Mouse (Mus musculus) stomach, embryonic 14.5 days (tissue): ENCODE measurements around the gene Ssty1. TPM values are rescaled to one million over a fixed set of nuclear protein-coding genes. Genes with fewer than 3 reads are reported as not detected.
"Not testable (repeated sequence)": the region's sequence is repeated elsewhere in the genome, so short reads cannot be mapped to it uniquely, and the experiment has no call there.

ENCODE experiments used
- ATAC-seq: fragments of 200-750 bp; cut with Nextera tagmentation; 2 replicates; pipeline ENCODE4 v1.8.0; 2017; ENCODE audit warnings: low read depth, moderate TSS enrichment; ENCODE audit not compliant: insufficient number of reproducible peaks, insufficient read depth, low FRiP score
- H3K27ac ChIP-seq: fragments of 300-500 bp; sonication (generic); 2 replicates; pipeline ENCODE4 v1.5.1; 2014; ENCODE audit warnings: mild to moderate bottlenecking, low read length, moderate library complexity, mixed read lengths
- H3K27me3 ChIP-seq: fragments of 300-500 bp; sonication (generic); 2 replicates; pipeline ENCODE4 v1.6.1; 2014; ENCODE audit warnings: low read length, control low read depth, mixed read lengths; ENCODE audit not compliant: control insufficient read depth, insufficient read depth
- H3K36me3 ChIP-seq: fragments of 300-500 bp; sonication (generic); 2 replicates; pipeline ENCODE4 v1.6.1; 2014; ENCODE audit warnings: mild to moderate bottlenecking, control low read depth, low read length, moderate library complexity, mixed read lengths; ENCODE audit not compliant: control insufficient read depth, insufficient read depth
- H3K4me1 ChIP-seq: fragments of 300-500 bp; sonication (generic); 2 replicates; pipeline ENCODE4 v1.6.1; 2014; ENCODE audit warnings: low read length, control low read depth, mixed read lengths; ENCODE audit not compliant: control insufficient read depth, insufficient read depth
- H3K4me2 ChIP-seq: fragments of 300-500 bp; sonication (generic); replicated peaks from 2 replicates; pipeline ENCODE4 v1.6.1; 2014; ENCODE audit warnings: low read depth, low read length, control low read depth
- H3K4me3 ChIP-seq: fragments of 300-500 bp; sonication (generic); 2 replicates; pipeline ENCODE4 v1.5.1; 2014; ENCODE audit warnings: low read depth, low read length, control low read depth
- H3K9ac ChIP-seq: fragments of 300-500 bp; sonication (generic); replicated peaks from 2 replicates; pipeline ENCODE4 v1.6.1; 2014; ENCODE audit warnings: low read depth, mild to moderate bottlenecking, control low read depth, low read length, moderate library complexity, mixed read lengths
- H3K9me3 ChIP-seq: fragments of 300-500 bp; sonication (generic); 2 replicates; pipeline ENCODE4 v1.6.1; 2016; ENCODE audit warnings: low read depth, low read length, control low read depth; ENCODE audit not compliant: control insufficient read depth
- WGBS: fragments of 180-500 bp; shearing (Covaris S2); extraction: QIAGEN DNeasy Blood & Tissue Kit; methylation state at CpG from one replicate; pipeline ENCODE4 v1.1.7; 2014; 5-methylcytosine and 5-hydroxymethylcytosine counted together
- polyA plus RNA-seq: library from polyadenylated mRNA; unstranded; fragments of >200 nt; fragmentation: Nextera tagmentation; extraction: Ambion mirVana; gene quantifications from 2 replicates; pipeline ENCODE4 v1.2.1, GENCODE M21; 2014

Gene Ssty1
- polyA plus RNA-seq = not detected in 2 replicates

DNA sequence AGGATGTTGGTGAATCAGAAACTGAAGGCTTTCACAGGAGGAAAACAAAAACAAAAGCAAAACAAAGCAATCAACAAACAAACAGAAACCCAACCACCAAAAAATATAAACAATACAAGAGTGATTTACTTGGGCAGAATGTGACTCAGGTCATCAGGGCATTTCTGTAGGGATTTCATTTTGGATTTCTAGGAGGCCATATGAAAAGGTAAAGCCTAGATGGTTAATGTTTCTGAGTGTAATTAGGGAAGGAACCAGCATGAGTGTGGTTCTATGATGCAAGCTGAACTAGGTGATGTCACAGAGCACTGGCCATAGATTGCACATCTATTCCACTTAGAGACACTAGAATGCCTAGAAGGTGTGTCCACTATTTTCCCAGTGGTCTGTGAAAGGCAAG, at the start of gene Ssty1:
Gene Ssty1, plus strand, starts transcription at position 301 of the 400 bp plus-strand sequence.
- H3K36me3 ChIP-seq, H3K9me3 ChIP-seq, H3K27me3 ChIP-seq: not testable (repeated sequence)

DNA sequence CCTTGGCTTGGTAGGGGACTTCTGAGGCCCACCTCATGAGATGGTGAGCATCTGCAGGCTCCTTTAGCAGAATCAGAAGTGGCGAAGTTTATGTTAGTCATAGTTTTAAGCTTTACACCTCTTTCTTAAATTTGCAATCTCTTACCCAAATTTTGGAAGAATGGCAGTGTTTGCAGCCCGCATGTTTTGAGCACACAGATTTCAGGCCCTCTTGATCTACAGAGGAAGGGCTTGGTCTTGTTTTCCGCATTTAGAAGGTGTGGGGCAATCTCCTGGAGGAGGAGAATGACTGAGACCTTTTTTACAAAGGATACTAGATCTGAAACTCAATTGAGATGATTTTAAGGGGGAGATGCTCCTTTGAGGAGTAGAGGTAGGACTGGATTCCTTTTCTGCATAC, 27.2 kb upstream of the Ssty1 start, which contains the start of gene Gm21764:
Gene Gm21764, minus strand, starts transcription at position 101 of the 400 bp plus-strand sequence.
- WGBS = no CpG with 5 or more reads among the region's 3 CpGs
- ATAC-seq, H3K9ac ChIP-seq, H3K27ac ChIP-seq, H3K4me1 ChIP-seq, H3K36me3 ChIP-seq, H3K4me2 ChIP-seq, H3K4me3 ChIP-seq, H3K9me3 ChIP-seq, H3K27me3 ChIP-seq: not testable (repeated sequence)

More for the DNA sequence above, at the start of gene Ssty1:
- ATAC-seq, H3K27ac ChIP-seq, H3K4me3 ChIP-seq, H3K4me1 ChIP-seq, H3K4me2 ChIP-seq, H3K9ac ChIP-seq: not testable (repeated sequence)

Other genes with a start within 250 kb of the Ssty1 start
- not detected in 2 replicates for gene Gm21904, start 242.8 kb upstream of the Ssty1 start, polyA plus RNA-seq
- gene Gm20772, start 214.4 kb upstream of the Ssty1 start, polyA plus RNA-seq = not detected in 2 replicates
- gene Gm20831, start 214.4 kb upstream of the Ssty1 start, polyA plus RNA-seq = not detected in 2 replicates
- gene Srsy, start 151.8 kb upstream of the Ssty1 start, polyA plus RNA-seq = not detected in 2 replicates
- not detected in 2 replicates for gene Gm21764, start 27.3 kb upstream of the Ssty1 start, polyA plus RNA-seq